Mouse (Mus musculus) liver, postnatal 0 days (tissue): ENCODE data around the gene Ppp3r1. TPM values are rescaled to one million over a fixed set of nuclear protein-coding genes. Genes with fewer than 3 reads are reported as not detected.

Experiments used
- ATAC-seq: fragments of 200-750 bp; cut with Nextera tagmentation; 2 replicates; pipeline ENCODE4 v1.8.0; 2017; ENCODE audit warnings: mild to moderate bottlenecking, moderate library complexity
- DNase-seq: peaks from one replicate; pipeline ENCODE4 v3.0.0-alpha.2; 2016
- H3K27ac ChIP-seq: fragments of 300-500 bp; sonication (generic); 2 replicates; pipeline ENCODE4 v1.5.1; 2014; ENCODE audit warnings: antibody characterized with exemption, moderate library complexity, mild to moderate bottlenecking, low read depth
- H3K27me3 ChIP-seq: fragments of 300-500 bp; sonication (generic); 2 replicates; pipeline ENCODE4 v1.6.1; 2014; ENCODE audit warnings: low read length, control low read depth, mixed read lengths; ENCODE audit not compliant: insufficient read depth
- H3K36me3 ChIP-seq: fragments of 300-500 bp; sonication (generic); replicated peaks from 2 replicates; pipeline ENCODE4 v1.6.1; 2014; ENCODE audit warnings: mild to moderate bottlenecking, control low read depth, low read length, moderate library complexity, mixed read lengths; ENCODE audit not compliant: insufficient read depth
- H3K4me1 ChIP-seq: fragments of 300-500 bp; sonication (generic); 2 replicates; pipeline ENCODE4 v1.6.1; 2014; ENCODE audit warnings: antibody characterized with exemption, mild to moderate bottlenecking, control low read depth; ENCODE audit not compliant: insufficient read depth
- H3K4me2 ChIP-seq: fragments of 300-500 bp; sonication (generic); 2 replicates; pipeline ENCODE4 v1.6.1; 2014; ENCODE audit warnings: low read depth, mild to moderate bottlenecking, low read length, moderate library complexity, mixed read lengths
- H3K4me3 ChIP-seq: fragments of 300-500 bp; sonication (generic); 2 replicates; pipeline ENCODE4 v1.5.1; 2014; ENCODE audit warnings: low read depth, low read length
- H3K9ac ChIP-seq: fragments of 300-500 bp; sonication (generic); replicated peaks from 2 replicates; pipeline ENCODE4 v1.6.1; 2014; ENCODE audit warnings: mild to moderate bottlenecking, moderate library complexity
- H3K9me3 ChIP-seq: fragments of 300-500 bp; sonication (generic); 2 replicates; pipeline ENCODE4 v1.6.1; 2016; ENCODE audit warnings: mild to moderate bottlenecking, control low read depth, low read length, mixed read lengths
- CTCF ChIP-seq: sonication (generic); IDR thresholded peaks from 2 replicates; pipeline ENCODE4 v1.5.1; 2016; ENCODE audit warnings: antibody characterized with exemption, low read depth
- EP300 ChIP-seq: IDR thresholded peaks from 2 replicates; pipeline ENCODE4 v1.6.1; 2016; ENCODE audit warnings: antibody characterized with exemption, low read depth, mild to moderate bottlenecking
- WGBS: fragments of 180-500 bp; shearing (Covaris S2); extraction: QIAGEN DNeasy Blood & Tissue Kit; methylation state at CpG from one replicate; pipeline ENCODE4 v1.1.7; 2014; ENCODE audit not compliant: insufficient replicate concordance; 5-methylcytosine and 5-hydroxymethylcytosine counted together
- polyA plus RNA-seq: library from polyadenylated mRNA; unstranded; fragments of >200 nt; fragmentation: Nextera tagmentation; extraction: Ambion mirVana; gene quantifications from 2 replicates; pipeline ENCODE4 v1.2.1, GENCODE M21; 2015

Gene Ppp3r1
- polyA plus RNA-seq, 1 experiment from 2014 or later, result 32.1 TPM

DNA sequence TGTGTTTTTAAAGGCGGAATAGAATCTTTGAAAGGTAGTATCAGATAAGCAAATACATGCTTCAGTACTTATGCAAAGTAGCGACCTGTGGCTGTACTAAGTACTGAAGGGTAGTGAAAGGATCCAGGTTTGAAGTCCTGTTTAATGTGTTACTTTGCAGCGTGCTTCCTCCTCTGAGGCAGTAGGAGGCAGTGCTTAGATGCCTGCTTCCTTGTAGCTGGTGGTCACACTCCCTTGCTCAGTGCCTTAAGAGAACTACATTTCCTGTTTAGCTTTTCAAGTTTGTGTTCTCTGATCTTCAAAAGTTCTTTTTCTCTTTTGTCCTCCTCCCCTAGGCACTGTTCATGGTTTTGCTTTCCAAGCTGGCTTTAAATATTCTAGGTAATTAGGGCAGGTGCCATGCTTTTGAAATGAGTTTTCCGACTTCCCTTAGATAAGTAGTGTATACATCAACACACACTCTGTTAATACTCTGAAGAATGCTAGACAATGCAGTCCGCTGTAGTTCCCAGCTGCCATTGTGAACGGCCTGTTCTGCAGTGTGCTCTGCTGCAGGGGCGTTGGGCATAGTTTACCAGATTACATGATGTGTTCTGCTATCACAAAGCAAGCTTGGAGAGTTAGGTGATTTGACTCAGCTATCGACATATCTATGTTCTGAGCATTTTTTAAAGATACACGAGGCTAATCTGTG lies 33.2 kb downstream of the Ppp3r1 start:
- Histone ChIP-seq H3K36me3 (peaks cover 24% of the 10 kb centered on the region), H3K27me3 (no peaks in the 10 kb centered on the region), H3K9ac (no peak overlapping the region), H3K27ac (no peak overlapping the region), H3K9me3 (no peaks in the 10 kb centered on the region), H3K4me1 (no peaks in the 10 kb centered on the region), H3K4me3 (no peak overlapping the region), H3K4me2 (no peak overlapping the region)
- TF ChIP-seq EP300 (no peak), CTCF (peak; percentile 31)
- no peak for ATAC-seq
- 77% methylated on average over 9 of the region's 9 CpGs for WGBS
- no peak for DNase-seq

DNA sequence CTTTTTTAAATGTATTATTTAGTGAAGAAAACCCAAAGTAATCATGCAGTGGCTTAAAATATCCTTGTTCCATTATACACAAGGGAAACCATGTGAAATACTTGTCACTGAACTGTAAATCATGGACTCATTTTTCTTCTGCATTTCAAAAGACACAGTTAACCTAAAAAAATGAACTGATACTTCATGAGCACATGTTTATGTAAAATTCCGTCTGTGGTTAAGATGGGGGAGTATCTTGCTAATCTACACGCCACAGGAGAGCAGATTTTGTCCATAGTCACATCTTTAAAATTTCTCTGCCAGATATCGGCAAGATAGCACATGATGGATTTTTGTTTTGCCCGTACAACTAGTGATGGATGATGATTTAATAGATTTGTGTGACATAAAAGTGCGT lies 40.1 kb downstream of the Ppp3r1 start:
- H3K4me3 ChIP-seq, result no peak overlapping the region
- no peaks in the 10 kb centered on the region for H3K27me3 ChIP-seq
- ATAC-seq, result no peak
- H3K9me3 ChIP-seq, result no peaks in the 10 kb centered on the region
- H3K9ac ChIP-seq, result no peak overlapping the region
- no peak for DNase-seq
- no peak overlapping the region for H3K4me2 ChIP-seq
- H3K27ac ChIP-seq, result no peak overlapping the region
- peaks cover 52% of the 10 kb centered on the region for H3K36me3 ChIP-seq
- TF ChIP-seq EP300 (no peak), CTCF (no peak)
- H3K4me1 ChIP-seq, result no peaks in the 10 kb centered on the region
- 73% methylated on average over 5 of the region's 5 CpGs for WGBS

DNA sequence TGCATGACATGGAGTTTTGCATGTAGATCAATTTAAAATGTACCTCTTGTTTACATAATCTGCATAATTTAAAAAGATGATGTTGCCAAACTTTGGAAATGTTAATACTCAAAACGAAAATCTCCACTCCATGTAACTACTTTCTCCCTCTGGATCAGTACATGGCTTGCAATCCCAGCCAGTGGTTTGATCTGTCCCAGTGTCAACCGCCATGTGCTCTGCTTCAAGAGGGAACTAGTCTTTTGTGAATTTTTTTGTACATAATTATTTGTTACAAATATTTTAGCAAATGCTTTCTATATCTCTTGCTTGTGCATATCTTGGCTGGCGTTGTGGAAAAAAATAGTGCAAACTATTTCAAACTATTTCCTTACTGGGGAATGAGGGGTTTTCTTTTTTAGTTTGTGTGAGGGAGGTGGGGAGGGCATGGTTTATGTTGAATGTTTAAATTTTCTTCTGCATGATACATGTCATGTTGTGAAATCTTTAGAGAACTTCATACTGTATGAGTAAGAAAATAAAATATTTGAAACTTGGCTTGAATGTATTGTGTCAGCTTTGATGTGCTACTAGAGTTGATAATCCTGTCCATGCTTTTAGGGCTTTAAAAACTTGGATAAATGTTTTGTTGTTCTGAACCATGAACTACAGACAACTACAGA lies 40.9 kb downstream of the Ppp3r1 start:
- Histone ChIP-seq H3K27me3 (no peaks in the 10 kb centered on the region), H3K36me3 (peaks cover 52% of the 10 kb centered on the region), H3K9me3 (no peaks in the 10 kb centered on the region), H3K27ac (no peak overlapping the region), H3K4me1 (no peaks in the 10 kb centered on the region), H3K4me2 (no peak overlapping the region), H3K4me3 (no peak overlapping the region), H3K9ac (no peak overlapping the region)
- DNase-seq (no peak), ATAC-seq (no peak)
- TF ChIP-seq EP300 (no peak), CTCF (no peak)
- WGBS, result 78% methylated on average over 3 of the region's 3 CpGs

DNA sequence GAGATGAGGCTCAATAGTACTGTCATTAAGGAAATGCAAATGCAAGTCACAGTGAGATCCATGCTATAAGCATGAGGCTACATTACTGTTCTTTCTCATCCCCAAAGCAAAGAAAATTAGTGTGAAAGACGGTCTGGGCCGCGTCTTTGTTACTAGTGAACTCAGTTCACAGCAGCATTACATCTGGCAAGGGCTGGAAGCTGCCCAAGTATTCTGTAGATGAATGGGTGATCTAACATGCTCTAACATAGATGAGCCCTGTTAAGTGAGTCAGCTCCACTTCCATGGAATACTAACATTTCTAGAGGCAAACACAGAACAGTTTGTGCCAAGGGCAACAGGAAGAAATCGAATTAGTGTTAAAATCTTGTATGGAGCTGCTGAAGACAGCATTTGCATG lies 41.9 kb downstream of the Ppp3r1 start:
- no peaks in the 10 kb centered on the region for H3K9me3 ChIP-seq
- 88% methylated on average over 4 of the region's 4 CpGs for WGBS
- no peak for DNase-seq
- no peak overlapping the region for H3K4me3 ChIP-seq
- no peak overlapping the region for H3K27ac ChIP-seq
- H3K4me1 ChIP-seq, result no peaks in the 10 kb centered on the region
- peaks cover 46% of the 10 kb centered on the region for H3K36me3 ChIP-seq
- TF ChIP-seq CTCF, result no peak
- H3K4me2 ChIP-seq, result no peak overlapping the region
- ATAC-seq, result no peak
- H3K27me3 ChIP-seq, result no peaks in the 10 kb centered on the region
- H3K9ac ChIP-seq, result no peak overlapping the region

DNA sequence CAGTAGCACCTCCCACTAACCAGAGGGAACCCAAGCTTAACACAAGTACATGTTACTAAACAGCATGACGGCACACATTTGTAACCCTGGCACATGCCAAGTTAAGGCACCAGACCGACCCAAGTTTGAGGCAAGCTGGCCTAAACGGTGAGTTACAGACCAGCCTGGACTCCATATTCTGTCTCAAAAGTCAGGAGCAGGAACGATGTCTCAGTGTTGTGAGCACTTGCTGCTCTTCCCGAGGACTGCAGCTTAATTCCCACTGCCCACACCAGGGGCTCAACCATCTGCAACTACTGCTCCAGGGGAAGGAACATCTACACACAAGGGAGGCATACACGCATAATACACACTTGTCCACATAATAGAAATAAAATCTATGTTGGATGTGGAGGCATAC lies 43.4 kb downstream of the Ppp3r1 start:
- H3K9me3 ChIP-seq, result no peaks in the 10 kb centered on the region
- TF ChIP-seq CTCF (no peak), EP300 (no peak)
- no peak overlapping the region for H3K27ac ChIP-seq
- H3K4me3 ChIP-seq, result no peak overlapping the region
- WGBS, result 85% methylated on average over 6 of the region's 6 CpGs
- DNase-seq, result no peak
- no peak overlapping the region for H3K9ac ChIP-seq
- ATAC-seq, result no peak
- peaks cover 39% of the 10 kb centered on the region for H3K36me3 ChIP-seq
- no peaks in the 10 kb centered on the region for H3K4me1 ChIP-seq
- no peaks in the 10 kb centered on the region for H3K27me3 ChIP-seq
- H3K4me2 ChIP-seq, result no peak overlapping the region

DNA sequence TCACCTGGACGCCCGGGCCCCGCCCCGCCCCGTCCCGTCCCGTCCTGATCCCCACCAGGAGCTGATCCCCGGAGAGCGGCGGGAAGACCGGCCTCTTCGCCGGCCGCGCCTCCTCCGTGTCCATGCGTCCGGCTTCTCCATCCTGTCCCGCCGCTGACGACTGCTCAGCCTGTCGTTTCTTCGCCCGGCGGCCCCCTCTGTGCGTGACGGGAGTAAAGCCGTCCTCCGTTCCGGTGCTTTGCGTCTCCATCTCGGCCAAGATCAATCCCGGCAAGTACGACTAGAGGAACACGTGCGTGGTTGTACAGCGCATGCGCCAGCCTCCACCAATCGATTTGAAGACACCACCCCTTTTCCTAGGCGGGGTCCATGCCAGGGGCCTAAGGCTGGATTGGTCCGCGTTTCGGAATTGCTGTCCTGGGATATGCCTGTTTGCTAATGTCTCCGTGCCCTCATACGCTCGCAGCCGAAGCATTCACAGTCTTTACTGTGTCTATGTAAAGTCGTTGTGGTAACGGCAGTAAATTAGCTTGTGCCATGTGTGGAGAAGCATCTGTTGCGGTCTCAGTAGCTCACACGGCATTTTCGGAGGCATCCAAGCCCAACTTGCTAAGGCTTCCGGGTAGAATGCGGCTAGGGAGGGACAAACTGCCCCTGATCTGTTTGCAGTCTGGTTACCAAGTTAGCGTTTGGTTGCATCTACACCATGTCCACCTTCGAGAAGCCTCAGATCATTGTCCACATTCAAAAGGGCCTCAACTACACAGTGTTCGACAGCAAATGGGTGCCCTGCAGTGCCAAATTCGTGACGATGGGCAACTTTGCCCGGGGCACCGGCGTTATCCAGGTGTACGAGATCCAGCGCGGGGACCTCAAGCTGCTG lies 52.4 kb downstream of the Ppp3r1 start, which contains the start of gene Pno1:
Gene Pno1, minus strand, starts transcription at position 311 of the 883 bp plus-strand sequence.
- peak; percentile 98 for ATAC-seq

More for the DNA sequence above, 52.4 kb downstream of the Ppp3r1 start, which contains the start of gene Pno1:
- Histone ChIP-seq H3K9ac (peak within 1 kb of the TSS; percentile 84), H3K4me3 (peak within 1 kb of the TSS; percentile 75), H3K9me3 (no peaks in the 10 kb centered on the region), H3K4me2 (peak within 1 kb of the TSS; percentile 89), H3K27ac (peak within 1 kb of the TSS; percentile 77), H3K4me1 (peaks cover 13% of the 10 kb centered on the region), H3K36me3 (peaks cover 8% of the 10 kb centered on the region), H3K27me3 (no peaks in the 10 kb centered on the region)
- TF ChIP-seq EP300, result peak; percentile 93
- TF ChIP-seq CTCF, result no peak
- WGBS, result under 1% methylated on average over 65 of the region's 65 CpGs
- peak; percentile 96 for DNase-seq
